Comparison of ENCODE assay signal across 7 mouse cellular contexts in genomic region chr3:51417135-51417458, GRCm38 (mm10). TPM values are rescaled to one million over a fixed set of nuclear protein-coding genes. Genes with fewer than 3 reads are reported as not detected.
DNase-seq lines count a peak whose midpoint lies in the region; ATAC-seq lines count a peak whose summit lies in the region.

No protein-coding gene starts in this region.

- no peaks in the 10 kb centered on the region for H3K27me3 ChIP-seq in lung, embryonic 15.5 days
- H3K27me3 ChIP-seq in erythroblast, embryonic 14.5 days (ENCODE audit: control insufficient read depth), result no peaks in the 10 kb centered on the region
- no peaks in the 10 kb centered on the region for H3K27me3 ChIP-seq in limb, embryonic 12.5 days
- H3K27me3 ChIP-seq in stomach, embryonic 14.5 days (ENCODE audit: control insufficient read depth, insufficient read depth, low read length), result no peaks in the 10 kb centered on the region

- peak overlapping the region; percentile 90 for H3K27ac ChIP-seq in lung, embryonic 15.5 days
- no peak overlapping the region for H3K27ac ChIP-seq in limb, embryonic 12.5 days
- H3K27ac ChIP-seq in stomach, embryonic 14.5 days (ENCODE audit: low read length), result no peak overlapping the region

- no peaks in the 10 kb centered on the region for H3K36me3 ChIP-seq in lung, embryonic 15.5 days
- peaks cover 27% of the 10 kb centered on the region for H3K36me3 ChIP-seq in erythroblast, embryonic 14.5 days (ENCODE audit: control insufficient read depth)
- peaks cover 3% of the 10 kb centered on the region; the same call in 1 of the 2 replicates for H3K36me3 ChIP-seq in limb, embryonic 12.5 days
- no peaks in the 10 kb centered on the region; the same call in 1 of the 2 replicates for H3K36me3 ChIP-seq in stomach, embryonic 14.5 days (ENCODE audit: control insufficient read depth, insufficient read depth, low read length)

- WGBS in lung, embryonic 15.5 days, result 6% methylated on average over 8 of the region's 8 CpGs
- 12% methylated on average over 8 of the region's 8 CpGs for WGBS in limb, embryonic 12.5 days
- WGBS in stomach, embryonic 14.5 days, result 9% methylated on average over 8 of the region's 8 CpGs

- ATAC-seq in lung, embryonic 15.5 days (ENCODE audit: borderline replicate concordance, extremely low read depth, low FRiP score, low TSS enrichment), result no peak
- ATAC-seq in limb, embryonic 12.5 days (ENCODE audit: insufficient number of reproducible peaks, insufficient read depth, low FRiP score, low TSS enrichment, low read depth), result no peak
- no peak for ATAC-seq in stomach, embryonic 14.5 days (ENCODE audit: insufficient number of reproducible peaks, insufficient read depth, low FRiP score, low read depth)

- no peaks in the 10 kb centered on the region for H3K9me3 ChIP-seq in lung, embryonic 15.5 days
- H3K9me3 ChIP-seq in erythroblast, embryonic 14.5 days (ENCODE audit: control insufficient read depth, low read length), result no peaks in the 10 kb centered on the region
- no peaks in the 10 kb centered on the region for H3K9me3 ChIP-seq in limb, embryonic 12.5 days
- H3K9me3 ChIP-seq in stomach, embryonic 14.5 days (ENCODE audit: control insufficient read depth, low read depth, low read length), result no peaks in the 10 kb centered on the region

- peak overlapping the region; percentile 52 for H3K4me2 ChIP-seq in lung, embryonic 15.5 days
- H3K4me2 ChIP-seq in limb, embryonic 12.5 days, result peak overlapping the region; percentile 82
- H3K4me2 ChIP-seq in stomach, embryonic 14.5 days (replicated peaks; ENCODE audit: low read depth, low read length), result peak overlapping the region; percentile 76

- H3K4me3 ChIP-seq in lung, embryonic 15.5 days, result peak overlapping the region; percentile 61
- H3K4me3 ChIP-seq in erythroblast, embryonic 14.5 days (replicated peaks), result peak overlapping the region; percentile 73
- H3K4me3 ChIP-seq in limb, embryonic 12.5 days (replicated peaks), result peak overlapping the region; percentile 100
- H3K4me3 ChIP-seq in stomach, embryonic 14.5 days (ENCODE audit: low read depth, low read length), result peak overlapping the region; percentile 94

- DNase-seq in lung, postnatal 25 days (ENCODE audit: low spot score), result no peak
- no peak for DNase-seq in spleen, postnatal 36 days (ENCODE audit: low spot score in 2 of 2)
- DNase-seq in MN1 (ENCODE audit: low spot score), result no peak

- H3K9ac ChIP-seq in lung, embryonic 15.5 days, result peak overlapping the region; percentile 95
- peak overlapping the region; percentile 98 for H3K9ac ChIP-seq in limb, embryonic 12.5 days (replicated peaks)
- peak overlapping the region; percentile 95 for H3K9ac ChIP-seq in stomach, embryonic 14.5 days (replicated peaks; ENCODE audit: low read depth, low read length)

- peaks cover 17% of the 10 kb centered on the region for H3K4me1 ChIP-seq in lung, embryonic 15.5 days
- peaks cover 65% of the 10 kb centered on the region for H3K4me1 ChIP-seq in erythroblast, embryonic 14.5 days (ENCODE audit: control insufficient read depth)
- H3K4me1 ChIP-seq in limb, embryonic 12.5 days (replicated peaks), result peaks cover 19% of the 10 kb centered on the region
- H3K4me1 ChIP-seq in stomach, embryonic 14.5 days (ENCODE audit: control insufficient read depth, insufficient read depth, low read length), result peaks cover 23% of the 10 kb centered on the region; the same call in 1 of the 2 replicates

RNA-seq across cellular contexts. Expression of gene Naa15, which starts 2.1 kb away (rescaled TPM):
- polyA plus RNA-seq in lung, embryonic 15.5 days (2015; fragmentation: Nextera tagmentation; extraction: Ambion mirVana), result 45.5 and 46.3 TPM in 2 replicates
- 1.2 TPM in 2 replicates for polyA plus RNA-seq in erythroblast, embryonic 14.5 days (2012)
- 60.5 and 60.6 TPM in 2 replicates for polyA plus RNA-seq in limb, embryonic 12.5 days (2016; fragmentation: Nextera tagmentation; extraction: Ambion mirVana)
- 41.5 and 45.7 TPM in 2 replicates for polyA plus RNA-seq in stomach, embryonic 14.5 days (2014; fragmentation: Nextera tagmentation; extraction: Ambion mirVana)

RNA-seq across cellular contexts. Expression of gene Ndufc1, which starts 8.3 kb away (rescaled TPM):
- polyA plus RNA-seq in lung, embryonic 15.5 days (2015; fragmentation: Nextera tagmentation; extraction: Ambion mirVana), result 631 and 694 TPM in 2 replicates
- 4.2 and 5.7 TPM in 2 replicates for polyA plus RNA-seq in erythroblast, embryonic 14.5 days (2012)
- polyA plus RNA-seq in limb, embryonic 12.5 days (2016; fragmentation: Nextera tagmentation; extraction: Ambion mirVana), result 737 and 751 TPM in 2 replicates
- 674 and 700 TPM in 2 replicates for polyA plus RNA-seq in stomach, embryonic 14.5 days (2014; fragmentation: Nextera tagmentation; extraction: Ambion mirVana)

RNA-seq across cellular contexts. Expression of gene Mgarp, which starts 20.6 kb away (rescaled TPM):
- 2.5 and 2.8 TPM in 2 replicates for polyA plus RNA-seq in lung, embryonic 15.5 days (2015; fragmentation: Nextera tagmentation; extraction: Ambion mirVana)
- polyA plus RNA-seq in erythroblast, embryonic 14.5 days (2012), result 0.08 TPM in 2 replicates
- polyA plus RNA-seq in limb, embryonic 12.5 days (2016; fragmentation: Nextera tagmentation; extraction: Ambion mirVana), result 3.8 and 4.8 TPM in 2 replicates
- polyA plus RNA-seq in stomach, embryonic 14.5 days (2014; fragmentation: Nextera tagmentation; extraction: Ambion mirVana), result 2.9 and 3.0 TPM in 2 replicates

Comparison
In these comparisons a context has a peak if more than half of its experiments do, and no peak if none do; other contexts are left out.
1. RNA of gene Naa15, which starts 2.1 kb away (polyA plus RNA-seq): 60.5 to 60.6 TPM in limb, embryonic 12.5 days, 45.5 to 46.3 TPM in lung, embryonic 15.5 days and 41.5 to 45.7 TPM in stomach, embryonic 14.5 days; 1.2 TPM in erythroblast, embryonic 14.5 days; every median in the first group is over 10 times any median in the second.
2. RNA of gene Ndufc1, which starts 8.3 kb away (polyA plus RNA-seq): 737 to 751 TPM in limb, embryonic 12.5 days, 674 to 700 TPM in stomach, embryonic 14.5 days and 631 to 694 TPM in lung, embryonic 15.5 days; 4.2 to 5.7 TPM in erythroblast, embryonic 14.5 days; every median in the first group is over 10 times any median in the second.
3. Peak in every context shown above with its lines, with median percentiles within 50 percentile points of each other: H3K4me2 ChIP-seq, H3K4me3 ChIP-seq and H3K9ac ChIP-seq.